Mouse (Mus musculus) lung, postnatal 25 days (tissue): ENCODE data around the gene Olfr1415.
"Not testable (repeated sequence)": the region's sequence is repeated elsewhere in the genome, so short reads cannot be mapped to it uniquely, and the experiment has no call there.

ENCODE experiments used
- DNase-seq: peaks from one replicate; pipeline ENCODE4 v3.0.0; 2022; ENCODE audit warnings: low spot score

Gene Olfr1415

DNA sequence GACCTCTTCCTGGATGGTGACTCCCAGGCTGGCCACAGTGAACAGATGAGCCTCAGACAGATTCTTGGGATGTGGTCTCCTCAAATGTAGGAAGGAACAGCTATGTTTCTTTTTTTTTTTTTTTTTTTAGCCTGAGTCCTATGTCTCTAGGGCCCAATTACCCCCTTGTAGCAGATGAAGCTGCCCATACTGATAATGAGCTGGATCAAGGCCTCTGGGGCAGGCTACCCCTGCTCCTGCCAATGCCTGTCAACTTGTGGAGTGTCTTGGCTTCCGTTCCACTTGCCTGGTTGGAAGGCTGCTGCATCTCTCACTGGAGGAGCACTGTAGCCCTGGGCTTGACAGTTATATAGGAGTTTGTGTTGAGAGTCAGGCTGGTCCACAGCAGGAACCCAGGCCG, at the start of gene Olfr1415:
Gene Olfr1415, minus strand, starts transcription at position 101 of the 400 bp plus-strand sequence.
- DNase-seq, result no peak

DNA sequence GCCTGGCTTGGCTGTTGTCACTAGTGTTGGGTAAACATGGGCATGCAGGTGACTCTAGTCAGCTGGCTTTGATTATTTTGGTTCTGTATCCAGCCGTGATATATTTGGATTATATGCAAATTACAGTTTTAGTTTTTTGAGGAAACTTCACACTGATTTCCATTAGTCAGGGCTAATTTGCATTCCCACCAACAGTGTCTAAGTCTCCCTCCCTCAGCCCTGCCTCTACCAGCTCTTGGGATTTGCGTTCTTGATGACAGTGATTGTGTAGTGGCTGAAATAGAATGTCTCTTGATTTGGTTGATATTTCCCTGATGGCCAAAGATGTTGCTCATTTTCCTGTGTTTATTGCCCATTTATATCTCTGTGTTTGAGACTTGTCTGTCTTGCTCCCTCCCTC, 43.2 kb upstream of the Olfr1415 start:
- DNase-seq, result no peak

DNA sequence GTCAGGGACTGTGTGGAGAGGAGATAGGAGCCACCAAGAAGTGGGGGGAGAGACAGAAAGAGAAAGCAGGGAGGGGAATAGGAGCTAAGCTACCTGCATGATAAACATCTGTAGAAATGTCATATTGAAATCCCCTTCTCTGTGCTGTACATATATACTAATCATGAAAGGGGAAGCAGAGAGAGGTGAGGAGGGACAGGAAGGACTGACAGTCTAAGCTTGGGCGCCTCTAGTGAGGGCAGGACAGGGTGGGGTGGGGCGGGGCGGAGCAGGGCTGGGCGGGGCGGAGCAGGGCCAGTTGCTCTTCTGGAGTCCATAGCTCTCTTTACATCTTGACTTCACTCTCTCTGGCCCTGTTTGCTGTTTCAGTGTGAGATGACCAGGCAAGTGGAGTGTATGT, 41.1 kb upstream of the Olfr1415 start:
- no peak for DNase-seq

DNA sequence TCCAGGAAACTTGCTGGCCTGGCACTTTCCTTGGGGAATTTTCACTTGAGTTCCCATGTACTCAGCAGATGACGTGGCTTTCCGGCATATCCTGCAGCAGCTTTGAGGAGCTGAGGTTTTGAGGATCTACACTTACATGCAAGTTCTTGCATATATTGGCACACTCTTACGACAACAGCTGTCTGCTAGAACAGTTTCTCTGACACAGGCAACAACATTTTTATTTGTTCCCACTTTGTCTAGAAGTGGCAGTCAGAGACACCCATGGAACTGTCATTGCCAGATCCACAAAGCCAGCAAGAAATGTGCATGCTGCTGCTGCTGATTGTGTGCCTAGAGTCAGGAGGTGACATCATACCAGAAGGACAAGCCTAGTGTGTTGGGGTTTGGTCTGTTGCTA, 27.9 kb upstream of the Olfr1415 start:
- DNase-seq, result no peak

DNA sequence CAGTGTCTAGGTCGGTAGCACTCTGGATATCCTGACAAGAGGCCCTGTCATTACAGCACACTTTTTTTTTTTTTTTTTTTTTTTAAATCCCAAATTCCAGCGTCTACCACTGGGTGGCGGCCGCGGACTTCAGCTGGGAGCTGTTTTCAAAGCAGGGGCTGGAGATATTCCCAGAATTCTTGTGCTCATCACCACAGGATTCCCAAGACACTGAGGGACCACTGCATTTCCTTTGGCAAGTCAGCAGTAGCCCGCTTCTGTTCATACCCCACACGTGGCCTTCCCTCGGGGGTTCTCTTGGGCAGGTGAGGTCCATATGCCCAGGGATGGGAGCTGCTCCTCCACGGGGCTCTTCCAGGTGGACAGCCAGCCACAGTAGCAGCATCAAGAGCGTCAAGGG, 25.5 kb upstream of the Olfr1415 start:
- DNase-seq, result no peak

DNA sequence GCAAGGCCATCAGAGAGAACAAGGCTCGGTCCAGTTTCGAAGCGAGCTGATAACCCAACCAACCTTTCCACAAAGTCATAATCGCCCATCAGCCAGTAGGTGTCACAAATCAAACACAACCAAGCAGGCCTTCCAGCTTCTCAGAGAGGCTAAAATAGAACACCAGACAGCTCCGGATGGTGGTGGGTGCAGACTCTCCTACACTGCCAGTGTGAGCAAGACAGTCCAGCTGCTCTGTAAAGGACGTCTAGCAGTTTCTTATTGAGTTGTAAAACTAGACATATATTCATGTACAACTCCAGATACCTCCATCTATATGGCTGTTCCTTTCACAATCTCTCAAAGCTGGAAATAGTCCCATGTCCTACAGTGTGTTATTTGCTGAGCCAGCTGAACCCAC, 23.1 kb upstream of the Olfr1415 start:
- DNase-seq, result no peak

DNA sequence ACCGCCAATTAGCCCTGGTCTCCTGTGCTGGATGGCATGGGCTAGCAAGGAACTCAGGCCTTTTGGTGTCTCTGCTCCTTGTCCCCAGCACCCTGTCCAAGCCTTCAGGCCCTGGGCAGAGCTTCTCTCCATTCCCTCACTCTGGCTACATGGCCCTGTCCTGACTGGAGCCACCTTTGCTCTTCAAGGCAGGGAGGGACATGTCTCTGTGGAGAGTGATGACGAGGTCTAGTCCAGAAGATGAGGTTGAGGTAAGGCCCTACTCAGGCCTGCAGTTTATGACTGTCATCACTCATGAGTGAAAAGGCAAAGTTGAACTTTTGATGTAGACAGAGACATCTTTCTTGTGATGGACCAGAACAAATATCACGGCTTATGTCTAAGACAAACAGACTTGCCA, 22.7 kb upstream of the Olfr1415 start, which contains the start of gene Olfr1414:
Gene Olfr1414, minus strand, starts transcription at position 101 of the 400 bp plus-strand sequence.
- DNase-seq, result no peak

DNA sequence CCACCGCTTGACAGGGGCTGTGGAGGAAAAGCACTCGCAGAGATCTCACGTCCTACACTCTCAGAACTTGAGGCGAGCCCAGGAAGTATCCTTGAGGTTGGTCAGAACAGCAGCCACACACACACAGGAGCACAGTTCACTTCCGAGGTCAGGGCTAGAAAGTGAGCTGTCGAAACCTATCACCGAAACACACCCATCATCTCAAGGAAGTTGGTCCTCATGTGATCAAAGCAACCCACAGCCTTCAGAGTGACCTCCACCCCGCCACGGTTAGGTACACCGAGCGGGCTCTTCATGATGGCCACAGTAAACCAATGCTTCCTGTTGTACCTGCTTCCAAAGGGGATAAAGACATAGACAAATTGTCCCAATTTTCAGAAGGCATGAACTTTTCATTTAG, 19.5 kb upstream of the Olfr1415 start:
- DNase-seq, result no peak

DNA sequence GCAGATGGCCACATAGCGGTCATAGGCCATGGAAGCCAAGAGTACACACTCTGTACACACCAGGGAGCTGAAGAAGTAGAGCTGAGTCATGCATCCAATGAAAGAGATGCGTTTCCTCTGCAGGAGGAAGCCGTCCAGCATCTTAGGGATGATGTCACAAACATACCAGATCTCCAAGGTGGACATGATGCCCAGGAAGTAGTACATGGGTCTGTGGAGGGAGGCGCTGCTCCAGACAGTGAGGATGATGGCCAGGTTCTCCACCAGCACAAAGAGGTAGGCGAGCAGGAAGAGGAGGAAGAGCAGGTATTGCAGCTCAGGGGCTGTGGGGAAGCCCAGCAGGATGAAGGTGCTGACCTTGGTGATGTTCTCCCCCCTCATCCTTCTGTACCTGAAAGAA, 15.7 kb upstream of the Olfr1415 start:
- DNase-seq, result not testable (repeated sequence)

DNA sequence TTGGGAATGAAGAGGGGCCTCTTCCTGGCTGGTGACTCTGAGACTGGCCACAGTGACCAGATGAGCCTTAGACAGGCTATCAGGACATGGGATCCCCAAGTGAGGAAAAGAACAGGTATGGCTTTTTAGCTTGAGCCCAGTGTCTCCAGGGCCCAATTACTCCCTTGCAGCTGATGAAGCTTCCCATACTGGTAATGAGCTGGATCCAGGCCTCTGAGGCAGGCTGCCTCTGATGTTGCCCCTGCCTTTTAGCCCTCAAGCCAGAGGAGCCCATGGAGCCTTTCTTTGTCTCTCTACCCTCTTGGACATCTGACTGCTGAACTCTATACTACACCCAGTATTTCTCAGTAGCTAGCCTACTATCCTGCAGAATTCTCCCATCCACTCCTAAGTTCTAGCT, 10.9 kb downstream of the Olfr1415 start, which contains the start of gene Olfr1416:
Gene Olfr1416, minus strand, starts transcription at position 101 of the 400 bp plus-strand sequence.
- DNase-seq, result no peak

DNA sequence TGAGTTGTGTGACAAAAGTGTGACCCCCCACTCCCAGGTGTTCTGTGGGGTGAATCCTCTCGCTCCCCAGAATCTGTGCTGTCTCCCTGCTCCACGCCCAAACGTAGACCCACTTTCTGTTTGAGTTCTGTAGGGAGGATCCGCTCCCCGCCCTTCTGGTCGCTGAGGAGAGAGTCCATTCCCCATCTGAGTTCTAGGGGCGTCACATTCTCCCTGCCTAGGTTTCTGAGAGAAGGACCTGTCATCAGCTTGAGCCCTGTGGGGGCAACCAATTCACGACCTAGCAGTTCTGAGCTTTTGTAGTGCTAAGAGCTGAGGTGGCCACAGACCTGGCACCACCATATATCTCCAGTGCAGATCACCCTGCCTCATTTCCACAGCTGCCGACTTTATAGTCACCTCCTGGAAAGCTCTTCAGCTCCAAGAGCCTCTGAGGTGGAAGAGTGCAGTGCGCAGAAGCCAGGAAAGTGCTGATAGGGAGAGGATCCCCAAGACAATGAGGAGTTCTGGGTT, 21.8 kb downstream of the Olfr1415 start:
- DNase-seq, result no peak

DNA sequence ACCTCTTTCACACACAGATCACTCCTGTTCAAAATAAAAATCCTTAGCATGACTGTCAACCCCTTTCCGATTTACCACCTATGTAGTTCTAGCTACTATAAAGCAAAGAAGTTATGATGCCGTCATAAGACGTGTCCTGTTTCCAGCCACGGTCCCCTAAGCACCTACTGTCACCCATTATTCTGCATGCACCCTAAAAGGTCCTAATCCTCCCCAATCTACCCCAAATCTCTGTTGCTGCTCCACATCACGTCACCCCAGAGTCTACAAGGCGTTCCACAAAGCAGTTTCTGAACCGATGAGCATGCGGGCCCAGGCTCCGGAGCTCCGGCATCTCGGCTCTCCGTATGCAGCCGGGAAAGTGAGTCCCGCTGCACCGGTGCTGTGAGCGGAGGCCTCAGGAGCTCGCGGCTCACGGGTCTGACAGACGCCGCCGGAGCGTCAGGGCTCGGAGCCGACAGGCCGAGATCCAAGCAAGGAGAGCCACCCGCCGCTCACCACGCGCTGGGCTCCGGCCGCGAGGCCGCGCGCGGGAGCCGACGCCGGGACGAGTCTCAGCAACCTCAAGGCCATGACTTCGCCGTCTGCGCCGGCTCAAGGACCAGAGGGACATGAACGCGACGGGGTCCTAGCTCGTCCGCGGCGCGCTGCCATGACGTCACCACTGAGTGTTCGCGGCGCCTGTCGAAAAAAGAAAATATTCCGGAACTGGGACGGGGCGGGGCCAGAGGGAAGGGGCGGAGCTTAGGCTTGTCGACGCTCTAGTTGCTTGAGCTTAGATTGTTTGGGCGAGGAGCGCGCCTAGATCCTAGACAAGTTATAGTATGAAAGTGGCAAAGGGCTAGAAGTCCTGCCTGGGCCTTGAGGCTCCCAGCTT, 22.5 kb downstream of the Olfr1415 start, which contains the start of gene Ndufa10:
Gene Ndufa10, minus strand, starts transcription at position 696 of the 877 bp plus-strand sequence.
- DNase-seq, result peak; percentile 93

DNA sequence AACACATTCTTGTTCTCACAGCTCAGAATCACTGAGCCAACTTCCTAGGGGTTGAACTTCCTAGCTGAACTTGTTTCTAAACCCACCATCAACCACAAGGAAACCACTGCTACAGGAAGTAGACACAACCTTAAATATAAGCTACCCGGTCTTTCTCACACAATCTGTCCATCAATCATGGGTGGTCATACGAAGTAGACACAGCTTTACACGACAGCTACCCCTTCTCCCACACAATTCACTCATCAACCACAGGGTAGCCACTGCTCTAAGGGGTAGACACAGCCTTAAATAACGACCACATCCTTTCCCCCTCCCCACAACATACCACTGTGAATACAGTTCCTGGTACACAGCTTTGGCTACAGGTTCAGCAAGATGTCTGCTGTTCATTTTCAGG, 27.0 kb downstream of the Olfr1415 start:
- no peak for DNase-seq

DNA sequence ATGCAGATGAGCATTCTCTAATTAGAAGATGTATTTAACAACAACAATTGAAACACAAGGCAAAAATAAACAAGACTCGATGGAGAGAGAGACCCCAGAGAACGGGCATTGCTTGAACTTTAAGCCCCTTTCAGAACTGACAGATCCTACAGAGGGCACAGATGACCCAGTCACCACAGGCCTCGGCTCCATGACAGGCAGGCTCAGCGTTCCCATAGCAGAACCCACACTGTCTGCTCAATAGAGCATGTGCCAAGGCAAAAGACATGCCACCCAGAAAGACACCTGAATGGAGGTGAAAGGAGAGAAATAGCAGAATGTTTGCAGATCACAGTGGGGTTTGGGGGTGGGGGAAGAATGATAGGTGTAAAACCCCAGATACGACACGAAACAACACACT, 37.5 kb downstream of the Olfr1415 start:
- no peak for DNase-seq

DNA sequence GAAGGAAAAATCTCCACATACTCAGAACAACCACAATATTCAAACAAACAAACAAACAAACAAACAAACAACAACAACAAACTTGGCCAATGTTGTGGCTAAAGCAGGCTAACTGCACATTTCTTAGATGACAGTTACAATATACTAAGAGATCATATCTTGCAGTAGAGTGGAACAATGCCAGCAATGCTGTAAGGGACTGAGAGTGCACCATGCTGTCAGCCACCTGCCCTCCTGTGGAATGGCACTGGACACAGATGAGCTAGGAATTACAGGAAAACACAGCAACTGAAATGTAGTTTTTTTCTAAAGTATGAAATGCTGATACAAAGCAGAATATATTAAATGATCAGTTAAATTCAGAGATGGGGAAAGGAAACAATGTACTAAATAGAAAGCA, 38.1 kb downstream of the Olfr1415 start:
- DNase-seq, result no peak

DNA sequence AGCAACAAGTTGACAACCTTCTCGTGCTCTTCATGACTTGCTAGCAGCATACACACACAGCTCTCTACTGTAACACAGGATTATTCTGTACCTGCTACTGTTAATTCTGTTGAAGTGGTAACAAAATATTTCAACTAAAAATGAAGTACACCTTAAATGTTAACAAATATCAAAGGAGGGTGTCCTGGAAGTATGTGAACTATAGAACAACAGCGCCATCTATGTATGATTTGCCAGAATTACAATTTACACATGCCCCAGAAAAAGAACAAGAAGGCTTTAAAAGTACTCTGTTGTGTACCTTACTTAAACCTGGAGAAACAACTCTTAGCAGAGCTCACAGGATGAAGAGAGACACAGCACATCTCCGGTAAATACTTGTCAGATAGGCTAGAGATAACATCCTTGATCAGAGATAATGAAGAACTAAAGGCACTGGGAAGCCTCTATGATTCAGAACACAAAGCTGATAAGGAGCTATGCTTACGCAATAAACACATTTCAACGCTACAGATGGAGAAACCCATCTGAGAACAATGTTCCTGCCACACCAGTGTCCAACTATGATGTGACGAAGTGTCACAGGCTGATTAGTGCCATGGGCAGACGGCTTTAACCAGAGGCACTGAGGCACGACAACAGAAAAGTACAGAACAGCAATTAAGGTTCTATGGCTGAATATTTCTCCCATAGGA, 42.0 kb downstream of the Olfr1415 start:
- peak; percentile 39 for DNase-seq

DNA sequence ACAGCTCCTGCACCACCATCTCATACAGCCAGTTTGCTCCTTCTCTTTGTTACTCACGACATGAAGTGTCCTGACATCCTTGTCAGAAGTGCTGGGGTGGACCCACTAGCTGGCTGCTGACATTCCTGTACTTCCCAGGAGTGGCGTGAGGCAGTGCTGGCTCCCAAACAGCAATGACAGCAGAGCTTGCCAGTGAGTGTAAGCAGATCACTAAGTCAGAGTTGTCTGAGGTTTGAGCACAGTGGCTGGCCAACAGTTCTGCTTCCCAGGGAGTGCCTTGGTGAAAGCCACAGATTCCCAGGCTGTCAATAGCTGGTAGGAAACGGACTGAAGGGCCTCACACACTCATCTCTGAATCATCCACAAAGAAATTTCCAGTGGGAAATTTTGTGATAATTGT, 47.6 kb downstream of the Olfr1415 start:
- no peak for DNase-seq

DNA sequence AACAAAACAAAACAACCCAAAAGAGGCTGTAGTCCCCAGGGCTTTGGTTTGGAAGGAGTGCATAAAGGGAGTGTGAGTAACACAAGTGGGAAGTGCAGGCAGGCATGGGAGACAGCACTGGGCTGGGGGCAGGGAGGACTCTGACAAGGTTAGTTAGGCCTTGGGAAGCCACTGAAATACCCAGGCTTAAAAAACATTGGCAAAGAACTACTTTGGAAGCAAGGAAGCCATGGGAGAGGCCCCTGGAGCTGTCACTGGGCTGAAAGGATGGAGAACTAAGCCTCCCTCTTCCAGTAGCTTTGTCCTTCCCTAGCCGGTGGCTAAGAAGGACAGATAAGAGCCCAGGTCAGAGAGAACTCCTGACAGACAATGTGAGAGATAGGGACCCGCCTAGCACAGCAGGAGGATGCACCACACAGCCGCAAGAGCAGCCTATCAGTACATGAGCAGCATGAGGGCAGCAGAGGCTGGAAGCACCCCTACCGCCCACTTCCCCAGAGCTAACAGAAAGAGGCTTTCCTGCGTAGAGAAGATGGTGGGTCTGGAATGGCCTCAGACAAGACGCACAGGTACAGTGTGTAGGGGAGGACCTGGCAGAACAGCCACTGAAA, 54.3 kb downstream of the Olfr1415 start:
- no peak for DNase-seq

DNA sequence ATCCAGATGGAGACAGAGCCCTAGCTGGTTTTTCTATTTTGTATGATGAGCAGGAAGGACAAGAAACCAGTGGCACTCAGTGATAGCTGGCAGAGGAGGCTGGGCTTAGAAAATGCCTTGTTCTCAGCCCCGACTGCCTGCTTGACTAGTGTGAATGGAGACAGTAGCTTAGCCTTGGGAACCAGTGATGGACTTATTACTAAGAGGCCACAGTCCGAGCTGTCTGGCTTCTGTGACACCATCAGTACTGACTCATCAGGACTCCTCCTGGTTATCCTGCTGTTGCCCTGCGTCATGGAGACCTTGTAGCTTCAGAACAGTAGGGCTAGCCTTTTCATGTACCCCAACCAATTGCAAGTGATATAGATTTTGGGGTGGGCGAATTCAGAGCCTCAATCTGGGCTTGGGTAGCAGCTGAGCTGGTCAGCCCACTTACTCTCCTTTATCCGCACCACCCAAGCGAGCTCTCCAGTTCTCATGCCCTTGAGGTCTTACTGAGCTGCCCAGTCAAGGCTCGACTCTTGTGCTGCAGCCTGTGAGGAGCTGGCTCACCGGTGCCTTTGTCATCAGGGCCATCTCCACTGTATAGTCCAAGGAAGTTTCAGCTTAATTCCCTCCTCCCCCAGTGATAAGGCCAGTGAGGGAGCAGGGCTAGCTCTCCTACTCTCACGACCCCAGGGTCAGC, 55.7 kb downstream of the Olfr1415 start:
- no peak for DNase-seq
